Mouse (Mus musculus) bone marrow macrophage, adult 2 months (primary cell): ENCODE results near the gene Atp1a3.

Experiments
- CTCF ChIP-seq: IDR thresholded peaks from 2 replicates; pipeline ENCODE4 v1.5.1; 2012; ENCODE audit warnings: low read depth, mild to moderate bottlenecking, low read length, moderate library complexity
- POLR2A ChIP-seq: IDR thresholded peaks from 2 replicates; pipeline ENCODE4 v1.6.1; 2012; ENCODE audit warnings: mild to moderate bottlenecking, low read depth, low read length, borderline replicate concordance

DNA sequence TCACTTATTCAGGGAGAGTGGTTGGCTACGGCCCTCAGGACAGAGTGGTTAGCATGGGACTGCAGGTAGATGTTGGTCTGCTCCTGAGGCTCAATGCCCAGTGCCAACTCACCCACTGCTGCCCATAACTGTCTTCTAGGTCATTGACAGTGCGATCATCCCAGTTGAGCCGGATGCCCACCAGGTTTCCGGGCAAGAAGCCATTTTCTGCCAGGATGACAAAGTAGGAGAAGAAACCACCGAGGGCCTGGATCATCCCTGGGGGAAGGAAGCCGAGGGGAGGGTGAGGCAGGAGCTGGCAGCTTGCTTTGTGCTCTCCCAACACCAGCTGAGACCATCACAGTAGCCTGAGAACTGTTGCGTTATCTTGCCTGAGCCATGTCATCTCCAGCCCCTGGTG lies 25.3 kb downstream of the Atp1a3 start:
- no peak for TF ChIP-seq POLR2A
- TF ChIP-seq CTCF: no peak
